ENCODE assay signal across 8 mouse cellular contexts in genomic region chr4:134768226-134768888, GRCm38 (mm10). TPM values are rescaled to one million over a fixed set of nuclear protein-coding genes. Genes with fewer than 3 reads are reported as not detected.
DNase-seq lines count a peak whose midpoint lies in the region; ATAC-seq and TF ChIP-seq lines count a peak whose summit lies in the region.

No protein-coding gene starts in this region.

- TF ChIP-seq CTCF in embryonic fibroblast, embryonic 13.5 days (IDR thresholded peaks at IDR 0.05; ENCODE audit: borderline replicate concordance, insufficient read depth, low read length) = no peak

- H3K4me3 ChIP-seq in megakaryocyte, embryonic 14.5 days (replicated peaks) = peak overlapping the region; percentile 98
- H3K4me3 ChIP-seq in embryonic fibroblast, embryonic 13.5 days (ENCODE audit: insufficient read depth, low read length) = peak overlapping the region; percentile 96
- H3K4me3 ChIP-seq in liver, embryonic 11.5 days (ENCODE audit: low read depth, low read length) = peak overlapping the region; percentile 87

- 11% methylated on average over 21 of the region's 21 CpGs for WGBS in liver, embryonic 11.5 days

- intact Hi-C loops in left cerebral cortex, postnatal 14 days (cut with DNase I) = no loop called here

- peak overlapping the region; percentile 97 for H3K4me2 ChIP-seq in liver, embryonic 11.5 days

- no peaks in the 10 kb centered on the region for H3K27me3 ChIP-seq in megakaryocyte, embryonic 14.5 days (replicated peaks)
- no peaks in the 10 kb centered on the region for H3K27me3 ChIP-seq in liver, embryonic 11.5 days (replicated peaks; ENCODE audit: control insufficient read depth, insufficient read depth, low read length)

- peak overlapping the region; percentile 91 for H3K9ac ChIP-seq in liver, embryonic 11.5 days (ENCODE audit: low read depth, low read length)

- no peak for TF ChIP-seq POLR2A in embryonic fibroblast, embryonic 13.5 days (IDR thresholded peaks at IDR 0.05; ENCODE audit: low read depth, low read length)

- no peak overlapping the region for H3K27ac ChIP-seq in embryonic fibroblast, embryonic 13.5 days (ENCODE audit: insufficient read depth, low read length)
- no peak overlapping the region for H3K27ac ChIP-seq in liver, embryonic 11.5 days (ENCODE audit: low read depth, low read length)

- DNase-seq in adrenal gland, postnatal 36 days = peak; percentile 74 to 75
- no peak for DNase-seq in liver, embryonic 11.5 days (ENCODE audit: low spot score)
- DNase-seq in thymus, postnatal 36 days = no peak
- no peak for DNase-seq in left cerebral cortex, postnatal 14 days (ENCODE audit: low spot score in 2 of 2)
- DNase-seq in right cerebral cortex, postnatal 10 days (ENCODE audit: low spot score in 2 of 2) = no peak

- ATAC-seq in megakaryocyte, adult 5-6 weeks (ENCODE audit: poor library complexity, severe bottlenecking) = no peak
- no peak; the same call in 1 of the 2 replicates for ATAC-seq in liver, embryonic 11.5 days (replicated peaks; ENCODE audit: low FRiP score)

- H3K9me3 ChIP-seq in megakaryocyte, embryonic 14.5 days = no peaks in the 10 kb centered on the region
- no peaks in the 10 kb centered on the region for H3K9me3 ChIP-seq in liver, embryonic 11.5 days (ENCODE audit: control insufficient read depth, low read length)

- peaks cover 78% of the 10 kb centered on the region for H3K4me1 ChIP-seq in megakaryocyte, embryonic 14.5 days
- H3K4me1 ChIP-seq in embryonic fibroblast, embryonic 13.5 days (ENCODE audit: control insufficient read depth, insufficient read depth, low read length) = peaks cover 11% of the 10 kb centered on the region
- H3K4me1 ChIP-seq in liver, embryonic 11.5 days (replicated peaks; ENCODE audit: control insufficient read depth, insufficient read depth, low read length) = peaks cover 53% of the 10 kb centered on the region

- H3K36me3 ChIP-seq in megakaryocyte, embryonic 14.5 days (replicated peaks; ENCODE audit: low read length) = peaks cover 10% of the 10 kb centered on the region
- no peaks in the 10 kb centered on the region for H3K36me3 ChIP-seq in liver, embryonic 11.5 days (ENCODE audit: control insufficient read depth, insufficient read depth, low read length)

RNA-seq across cellular contexts. Expression of gene Ldlrap1, which starts 0.5 kb away (rescaled TPM):
- polyA plus RNA-seq in megakaryocyte, embryonic 14.5 days (2012; ENCODE audit: insufficient read depth, low replicate concordance) = 11.8 and 17.8 TPM in 2 replicates
- 13.8 and 16.0 TPM in 2 replicates for total RNA-seq in megakaryocyte, adult 5-6 weeks (2015)
- total RNA-seq in megakaryocyte, adult 5-6 weeks (2017) = 7.6 and 9.6 TPM in 2 replicates
- 10 to 100 TPM; 47.5 to 52.9 TPM for total RNA-seq in adrenal gland, postnatal 36 days (2021)
- 13.3 and 16.5 TPM in 2 replicates for polyA plus RNA-seq in embryonic fibroblast, embryonic 13.5 days (2011; ENCODE audit: insufficient read length, low read depth, missing spikeins)
- 32.2 and 33.3 TPM in 2 replicates for polyA plus RNA-seq in liver, embryonic 11.5 days (2014; fragmentation: Nextera tagmentation; extraction: Ambion mirVana)
- total RNA-seq in left cerebral cortex, postnatal 14 days (2021) = 1 to 10 TPM; 3.5 to 4.7 TPM

Comparison
In these comparisons a context has a peak if more than half of its experiments do, and no peak if none do; other contexts are left out.
1. DNase-seq: peak in adrenal gland, postnatal 36 days (2 of 2); none in liver, embryonic 11.5 days (single experiment), thymus, postnatal 36 days (0 of 2), left cerebral cortex, postnatal 14 days (0 of 2) and right cerebral cortex, postnatal 10 days (0 of 2).
2. Peak in every context shown above with its lines, with median percentiles within 50 percentile points of each other: H3K4me3 ChIP-seq.